Mouse (Mus musculus) stomach, postnatal 0 days (tissue): ENCODE measurements around the gene Hivep2.

Source experiments
- CTCF ChIP-seq: IDR thresholded peaks from 2 replicates; pipeline ENCODE4 v1.5.1; 2016; ENCODE audit warnings: antibody characterized with exemption, low read depth, mild to moderate bottlenecking, moderate library complexity
- EP300 ChIP-seq: optimal IDR thresholded peaks from 2 replicates; pipeline ENCODE3; 2016; ENCODE audit warnings: antibody characterized with exemption

- no peak for TF ChIP-seq CTCF
- no peak for TF ChIP-seq EP300
Observed at GRCm38 (mm10) chr10:14044046-14044782, 78.3 kb downstream of the Hivep2 start.
